Mouse (Mus musculus) heart, embryonic 12.5 days (tissue): ENCODE measurements around the gene Lig3. TPM values are rescaled to one million over a fixed set of nuclear protein-coding genes. Genes with fewer than 3 reads are reported as not detected.
A peak's percentile ranks its signal among the peaks of the same experiment; 100 is the strongest.

Source experiments
- ATAC-seq: fragments of 200-750 bp; cut with Nextera tagmentation; 2 replicates; pipeline ENCODE4 v1.8.0; 2017; ENCODE audit warnings: moderate TSS enrichment, moderate library complexity; ENCODE audit not compliant: insufficient number of reproducible peaks, low FRiP score
- H3K27ac ChIP-seq: fragments of 300-500 bp; sonication (generic); 2 replicates; pipeline ENCODE4 v1.5.1; 2016; ENCODE audit warnings: mild to moderate bottlenecking, moderate library complexity; ENCODE audit not compliant: poor library complexity, severe bottlenecking
- H3K27me3 ChIP-seq: fragments of 300-500 bp; sonication (generic); replicated peaks from 2 replicates; pipeline ENCODE4 v1.6.1; 2016; ENCODE audit warnings: mild to moderate bottlenecking, moderate library complexity
- H3K36me3 ChIP-seq: fragments of 300-500 bp; sonication (generic); 2 replicates; pipeline ENCODE4 v1.6.1; 2016; ENCODE audit warnings: mild to moderate bottlenecking, moderate library complexity
- H3K4me1 ChIP-seq: fragments of 300-500 bp; sonication (generic); replicated peaks from 2 replicates; pipeline ENCODE4 v1.6.1; 2016; ENCODE audit warnings: mild to moderate bottlenecking
- H3K4me2 ChIP-seq: fragments of 300-500 bp; sonication (generic); 2 replicates; pipeline ENCODE4 v1.6.1; 2016; ENCODE audit warnings: mild to moderate bottlenecking, moderate library complexity
- H3K4me3 ChIP-seq: fragments of 300-500 bp; sonication (generic); 2 replicates; pipeline ENCODE4 v1.5.1; 2016; ENCODE audit warnings: mild to moderate bottlenecking
- H3K9ac ChIP-seq: fragments of 300-500 bp; sonication (generic); 2 replicates; pipeline ENCODE4 v1.6.1; 2016; ENCODE audit warnings: mild to moderate bottlenecking, moderate library complexity
- H3K9me3 ChIP-seq: fragments of 300-500 bp; sonication (generic); replicated peaks from 2 replicates; pipeline ENCODE4 v1.6.1; 2016; ENCODE audit warnings: mild to moderate bottlenecking, moderate library complexity
- WGBS: fragments of 180-500 bp; shearing (Covaris S2); methylation state at CpG from one replicate; pipeline ENCODE4 v1.1.7; 2016; 5-methylcytosine and 5-hydroxymethylcytosine counted together
- polyA plus RNA-seq: library from polyadenylated mRNA; unstranded; fragments of >200 nt; fragmentation: Nextera tagmentation; extraction: Ambion mirVana; gene quantifications from 2 replicates; pipeline ENCODE4 v1.2.1, GENCODE M21; 2016

Lig3 gene
- 29.0 and 37.4 TPM in 2 replicates for polyA plus RNA-seq

DNA sequence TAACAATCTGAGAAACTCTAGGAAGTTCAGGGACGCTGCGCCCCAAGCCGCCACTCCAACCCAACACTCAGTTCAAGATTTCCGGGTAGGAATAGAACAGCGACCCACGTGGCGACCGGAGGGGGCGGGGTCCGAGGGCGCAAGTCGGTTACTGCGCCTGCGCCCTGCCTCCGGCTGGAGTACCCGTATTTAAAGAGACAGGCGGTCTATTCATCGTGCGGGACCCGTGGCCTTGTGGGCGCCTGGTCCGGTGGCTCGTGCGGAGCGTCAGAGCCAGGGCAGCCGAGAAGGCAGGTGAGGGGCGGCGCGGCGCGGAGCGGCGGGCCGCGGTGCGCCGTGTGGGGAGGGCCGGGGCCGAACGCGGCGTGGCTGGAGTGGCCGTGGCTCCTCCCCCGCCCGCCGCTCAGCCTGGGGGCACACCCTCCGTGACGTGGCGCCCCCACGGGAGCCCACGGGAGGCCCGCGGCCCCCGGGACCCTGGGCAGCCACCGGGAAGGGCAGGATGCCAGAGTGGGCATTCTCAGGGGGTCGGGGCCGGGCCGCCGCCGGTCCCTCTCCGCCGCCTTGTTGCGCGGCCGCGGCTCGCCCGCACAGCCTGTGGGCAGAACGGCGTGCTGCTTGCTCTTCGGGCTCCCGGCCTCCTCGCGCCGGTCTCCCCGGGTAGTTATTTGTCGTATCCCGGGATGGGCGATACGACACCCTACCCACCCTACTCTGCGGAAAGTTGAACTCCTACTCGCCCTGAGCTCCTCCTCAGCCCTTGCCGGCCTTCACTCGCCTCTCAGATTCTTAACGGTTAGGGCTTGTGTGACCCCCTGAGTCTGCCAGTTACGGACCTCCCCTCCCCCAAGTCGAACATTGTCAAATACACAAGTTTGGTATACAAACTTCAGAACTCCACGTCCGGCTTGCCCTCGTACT lies at the start of gene Lig3:
Gene Lig3 (plus strand): TSS at position 126 of the 921 bp plus-strand sequence.
- H3K4me3 ChIP-seq: peak within 1 kb of the TSS; percentile 92
- peaks cover 28% of the 10 kb centered on the region for H3K36me3 ChIP-seq
- H3K27me3 ChIP-seq: no peaks in the 10 kb centered on the region
- peak within 1 kb of the TSS; percentile 97 for H3K9ac ChIP-seq
- no peaks in the 10 kb centered on the region for H3K9me3 ChIP-seq
- peak within 1 kb of the TSS; percentile 96 for H3K27ac ChIP-seq
- peaks cover 16% of the 10 kb centered on the region for H3K4me1 ChIP-seq
- ATAC-seq: peak; percentile 96
- H3K4me2 ChIP-seq: peak within 1 kb of the TSS; percentile 73
- WGBS: under 1% methylated on average over 75 of the region's 90 CpGs

- Histone ChIP-seq H3K27ac (no peak overlapping the region), H3K4me3 (no peak overlapping the region), H3K27me3 (0 out of 2 replicates have a peak, but pooled peaks cover 4% of the 10 kb centered on the region), H3K4me1 (no peaks in the 10 kb centered on the region), H3K9ac (no peak overlapping the region), H3K4me2 (no peak overlapping the region), H3K36me3 (no peaks in the 10 kb centered on the region), H3K9me3 (no peaks in the 10 kb centered on the region)
- no peak for ATAC-seq
Observed at GRCm38 (mm10) chr11:82734227-82734626, 46.7 kb upstream of the Lig3 start.

DNA sequence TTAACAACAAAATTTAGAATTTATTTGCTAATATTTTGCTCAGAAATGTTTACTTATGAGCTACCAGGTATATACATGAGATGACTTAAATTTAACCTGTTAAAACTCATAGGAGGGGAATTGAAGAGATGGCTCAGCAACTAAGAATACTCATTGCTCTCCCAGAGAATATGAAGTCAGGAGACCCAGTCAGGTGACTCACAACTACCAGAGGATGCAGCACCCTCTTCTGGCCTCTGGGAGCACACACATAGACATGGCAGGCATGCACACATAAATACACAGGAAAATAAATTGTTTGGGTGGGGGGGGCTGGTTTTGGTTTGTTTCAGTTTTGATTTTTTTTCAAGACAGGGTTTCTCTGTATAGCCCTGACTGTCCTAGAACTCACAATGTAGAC lies 41.9 kb upstream of the Lig3 start:
- no peak for ATAC-seq
- H3K9me3 ChIP-seq: no peaks in the 10 kb centered on the region

DNA sequence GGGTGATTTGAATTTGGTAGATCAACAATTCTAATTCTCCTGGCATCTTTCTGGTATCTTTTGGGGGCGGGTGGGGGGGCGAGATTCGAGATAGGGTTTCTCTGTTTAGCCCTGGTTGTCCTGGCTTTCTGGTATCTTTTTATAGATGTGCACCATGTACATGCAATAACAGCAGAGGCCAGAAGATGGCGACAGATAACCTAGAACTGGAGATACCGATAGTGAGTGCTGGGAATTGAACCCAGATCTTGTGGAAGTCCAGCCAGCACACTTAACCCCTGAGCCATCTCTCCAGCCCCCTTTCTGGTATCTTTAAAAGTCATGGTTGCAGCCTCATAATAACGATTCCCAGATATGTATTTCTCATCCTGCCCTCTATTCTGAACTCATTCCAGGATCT lies 34.8 kb upstream of the Lig3 start:
- no peaks in the 10 kb centered on the region for H3K27me3 ChIP-seq
- no peaks in the 10 kb centered on the region for H3K4me1 ChIP-seq
- no peak overlapping the region for H3K9ac ChIP-seq
- 33% methylated on average over 6 of the region's 6 CpGs for WGBS
- H3K4me2 ChIP-seq: no peak overlapping the region
- no peak for ATAC-seq
- H3K36me3 ChIP-seq: no peaks in the 10 kb centered on the region
- no peaks in the 10 kb centered on the region for H3K9me3 ChIP-seq
- no peak overlapping the region for H3K4me3 ChIP-seq
- H3K27ac ChIP-seq: no peak overlapping the region

More for the DNA sequence above, 41.9 kb upstream of the Lig3 start:
- Histone ChIP-seq H3K36me3 (no peaks in the 10 kb centered on the region), H3K27me3 (no peaks in the 10 kb centered on the region; the same call in 1 of the 2 replicates), H3K4me1 (no peaks in the 10 kb centered on the region), H3K4me2 (no peak overlapping the region), H3K4me3 (no peak overlapping the region), H3K9ac (no peak overlapping the region), H3K27ac (no peak overlapping the region)

DNA sequence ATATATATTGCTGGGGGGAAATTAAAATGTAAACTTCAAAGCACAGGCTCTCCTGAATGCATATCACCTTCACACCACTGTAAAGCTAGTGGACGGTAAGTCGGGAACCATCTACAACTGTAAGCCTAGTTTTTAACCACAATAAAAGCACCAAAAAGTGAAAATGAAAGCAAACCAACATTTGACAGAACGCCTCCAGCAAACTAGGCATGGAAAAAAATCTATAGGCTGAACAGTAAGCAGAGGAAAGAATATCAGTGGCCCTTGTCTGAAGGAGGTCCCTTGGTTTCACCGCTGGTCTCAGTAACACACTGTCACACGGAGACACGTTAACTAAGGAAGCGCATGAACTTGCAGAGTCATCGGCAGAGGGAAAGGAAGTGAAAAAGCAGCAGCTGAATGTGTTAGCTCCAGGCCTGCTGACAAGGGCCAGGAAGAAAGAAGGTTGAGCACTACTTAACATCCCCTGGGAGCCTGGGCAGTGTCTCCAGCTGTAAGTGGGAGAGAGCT lies 34.0 kb upstream of the Lig3 start:
- no peak overlapping the region for H3K9ac ChIP-seq
- ATAC-seq: no peak
- peak overlapping the region; percentile 26 for H3K4me2 ChIP-seq
- no peaks in the 10 kb centered on the region for H3K4me1 ChIP-seq
- no peaks in the 10 kb centered on the region for H3K9me3 ChIP-seq
- H3K4me3 ChIP-seq: peak overlapping the region; percentile 22; the same call in 1 of the 2 replicates
- H3K27me3 ChIP-seq: no peaks in the 10 kb centered on the region
- WGBS: 66% methylated on average over 8 of the region's 8 CpGs
- no peaks in the 10 kb centered on the region for H3K36me3 ChIP-seq
- no peak overlapping the region for H3K27ac ChIP-seq

GRCm38 (mm10) chr11:82752349-82753115 lies 28.4 kb upstream of the Lig3 start:
- H3K9me3 ChIP-seq: no peaks in the 10 kb centered on the region
- no peak for ATAC-seq
- WGBS: 64% methylated on average over 6 of the region's 6 CpGs

DNA sequence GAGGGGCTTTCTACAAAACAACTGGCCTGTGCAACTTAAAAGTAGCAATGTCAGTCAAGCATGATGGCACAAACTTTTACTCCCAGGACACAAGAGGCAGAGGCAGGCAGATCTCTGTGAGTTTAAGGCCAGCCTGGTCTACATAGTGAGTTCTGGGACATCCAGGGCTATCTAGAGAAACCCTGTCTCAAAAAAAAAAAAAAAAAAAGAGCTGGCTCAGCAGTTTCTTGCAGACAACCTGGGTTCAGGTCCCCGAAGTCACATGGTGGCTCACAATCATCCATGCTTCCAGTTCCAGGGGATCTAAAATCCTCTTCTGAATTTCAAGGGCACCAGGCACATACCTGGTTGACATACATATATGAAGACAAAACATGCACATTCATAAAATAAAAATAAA lies 25.0 kb upstream of the Lig3 start:
- Histone ChIP-seq H3K4me1 (no peaks in the 10 kb centered on the region), H3K36me3 (no peaks in the 10 kb centered on the region), H3K27me3 (0 out of 2 replicates have a peak, but pooled peaks cover 3% of the 10 kb centered on the region), H3K4me3 (no peak overlapping the region), H3K4me2 (no peak overlapping the region), H3K9ac (no peak overlapping the region), H3K27ac (no peak overlapping the region), H3K9me3 (no peaks in the 10 kb centered on the region)
- ATAC-seq: no peak
- 82% methylated on average over 1 of the region's 1 CpGs for WGBS

More at GRCm38 (mm10) chr11:82752349-82753115, 28.4 kb upstream of the Lig3 start:
- no peak overlapping the region for H3K4me3 ChIP-seq
- H3K9ac ChIP-seq: no peak overlapping the region
- H3K27ac ChIP-seq: no peak overlapping the region
- no peaks in the 10 kb centered on the region for H3K36me3 ChIP-seq
- no peak overlapping the region for H3K4me2 ChIP-seq
- no peaks in the 10 kb centered on the region for H3K27me3 ChIP-seq
- no peaks in the 10 kb centered on the region for H3K4me1 ChIP-seq

- WGBS: 77% methylated on average over 6 of the region's 6 CpGs
- ATAC-seq: no peak
- Histone ChIP-seq H3K36me3 (no peaks in the 10 kb centered on the region), H3K27ac (no peak overlapping the region), H3K4me3 (no peak overlapping the region), H3K9ac (no peak overlapping the region), H3K4me2 (no peak overlapping the region), H3K4me1 (peaks cover 18% of the 10 kb centered on the region), H3K27me3 (0 out of 2 replicates have a peak, but pooled peaks cover 3% of the 10 kb centered on the region), H3K9me3 (no peaks in the 10 kb centered on the region)
Observed at GRCm38 (mm10) chr11:82762286-82762829, 18.6 kb upstream of the Lig3 start.

- Histone ChIP-seq H3K4me1 (peaks cover 18% of the 10 kb centered on the region), H3K36me3 (peaks cover 2% of the 10 kb centered on the region), H3K27me3 (0 out of 2 replicates have a peak, but pooled peaks cover 3% of the 10 kb centered on the region), H3K9ac (peak overlapping the region; percentile 93), H3K4me3 (peak overlapping the region; percentile 87), H3K4me2 (peak overlapping the region; percentile 96), H3K27ac (peak overlapping the region; percentile 92; the same call in 1 of the 2 replicates), H3K9me3 (no peaks in the 10 kb centered on the region)
- ATAC-seq: no peak
- WGBS: 14% methylated on average over 4 of the region's 4 CpGs
Observed at GRCm38 (mm10) chr11:82763261-82763660, 17.6 kb upstream of the Lig3 start.

GRCm38 (mm10) chr11:82763742-82764437 lies 17.0 kb upstream of the Lig3 start, which contains the start of the genes Cct6b and Zfp830:
TSS of gene Cct6b (minus strand) at chr11:82764321.
TSS of gene Zfp830 (plus strand) at chr11:82764345.
- Histone ChIP-seq H3K27ac (peak within 1 kb of the TSS; percentile 92), H3K4me3 (peak within 1 kb of the TSS; percentile 87), H3K4me1 (peaks cover 18% of the 10 kb centered on the region), H3K36me3 (peaks cover 8% of the 10 kb centered on the region), H3K4me2 (peak within 1 kb of the TSS; percentile 96), H3K9me3 (no peaks in the 10 kb centered on the region), H3K9ac (peak within 1 kb of the TSS; percentile 93), H3K27me3 (0 out of 2 replicates have a peak, but pooled peaks cover 3% of the 10 kb centered on the region)
- WGBS: under 1% methylated on average over 44 of the region's 44 CpGs
- peak; percentile 99 for ATAC-seq
